32 mouse cellular contexts compared by ENCODE assay signal in the genomic region with DNA sequence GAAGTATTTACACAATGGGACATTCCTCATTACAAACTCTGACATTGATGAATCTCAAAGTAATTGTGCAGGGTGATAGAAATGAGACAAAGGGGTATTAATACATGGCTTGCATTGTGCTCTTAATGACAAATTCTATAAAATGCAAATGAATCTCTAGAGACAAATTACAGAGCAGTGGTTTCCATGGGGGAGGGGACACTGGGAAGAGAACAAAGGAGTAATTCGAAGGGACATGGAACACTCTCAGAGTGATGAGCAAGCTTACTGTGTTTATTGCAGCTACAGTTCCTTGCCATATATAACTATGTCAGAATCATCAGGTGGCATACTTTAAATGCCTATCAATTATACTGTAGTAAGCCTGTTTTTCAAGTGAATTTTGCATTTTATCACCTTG.
DNase-seq lines count a peak whose midpoint lies in the region; ATAC-seq and TF ChIP-seq lines count a peak whose summit lies in the region.
"Had no signal": no experiment of that assay in that cellular context is flagged by ENCODE, and none has a peak within 500 bp of the region (broad histone marks: within the 10 kb centered on the region; RNA-seq: fewer than 3 reads in every experiment).

No protein-coding gene starts in this region.

- peak; percentile 56; the same call in 1 of the 2 replicates for ATAC-seq in forebrain, postnatal 0 days
- no peak for ATAC-seq in neural tube, embryonic 11.5 days (ENCODE audit: insufficient read depth, low FRiP score, low TSS enrichment)
- no peak for ATAC-seq in neural tube, embryonic 15.5 days (ENCODE audit: low FRiP score)
- ATAC-seq in neural tube, embryonic 13.5 days (ENCODE audit: low read depth): peak; percentile 87
- ATAC-seq: intestine, embryonic 16.5 days; lung, postnatal 0 days; midbrain, embryonic 13.5 days had no signal

- H3K27ac ChIP-seq in forebrain, postnatal 0 days (ENCODE audit: low read depth, low read length): no peak overlapping the region
- H3K27ac ChIP-seq in forebrain, embryonic 10.5 days: no peak overlapping the region
- no peak overlapping the region for H3K27ac ChIP-seq in neural tube, embryonic 11.5 days (ENCODE audit: low read depth, low read length)
- H3K27ac ChIP-seq in neural tube, embryonic 15.5 days (replicated peaks): no peak overlapping the region
- H3K27ac ChIP-seq in neural tube, embryonic 13.5 days (replicated peaks): no peak overlapping the region
- H3K27ac ChIP-seq: forebrain, embryonic 12.5 days; heart, embryonic 10.5 days; heart, embryonic 15.5 days; kidney, postnatal 0 days; limb, embryonic 10.5 days; limb, embryonic 15.5 days; liver, embryonic 13.5 days; midbrain, embryonic 13.5 days; stomach, postnatal 0 days had no signal

- no peaks in the 10 kb centered on the region for H3K9me3 ChIP-seq in forebrain, postnatal 0 days (ENCODE audit: low read length)
- no peaks in the 10 kb centered on the region for H3K9me3 ChIP-seq in forebrain, embryonic 10.5 days
- H3K9me3 ChIP-seq in neural tube, embryonic 11.5 days (ENCODE audit: control insufficient read depth, low read length): no peaks in the 10 kb centered on the region
- no peaks in the 10 kb centered on the region for H3K9me3 ChIP-seq in neural tube, embryonic 15.5 days (replicated peaks)
- H3K9me3 ChIP-seq in neural tube, embryonic 13.5 days: no peaks in the 10 kb centered on the region
- H3K9me3 ChIP-seq: forebrain, embryonic 12.5 days; heart, embryonic 10.5 days; heart, embryonic 15.5 days; limb, embryonic 10.5 days; limb, embryonic 15.5 days; liver, embryonic 13.5 days; megakaryocyte, embryonic 14.5 days; midbrain, embryonic 13.5 days had no signal

- peaks cover 5% of the 10 kb centered on the region; the same call in 1 of the 2 replicates for H3K4me1 ChIP-seq in forebrain, postnatal 0 days (ENCODE audit: insufficient read depth)
- no peaks in the 10 kb centered on the region for H3K4me1 ChIP-seq in forebrain, embryonic 10.5 days
- H3K4me1 ChIP-seq in neural tube, embryonic 11.5 days (ENCODE audit: control insufficient read depth, insufficient read depth, low read length): no peaks in the 10 kb centered on the region
- H3K4me1 ChIP-seq in neural tube, embryonic 15.5 days: no peaks in the 10 kb centered on the region
- H3K4me1 ChIP-seq in neural tube, embryonic 13.5 days (replicated peaks): 0 out of 2 replicates have a peak, but pooled peaks cover 3% of the 10 kb centered on the region
- H3K4me1 ChIP-seq: forebrain, embryonic 12.5 days; heart, embryonic 10.5 days; heart, embryonic 15.5 days; limb, embryonic 10.5 days; limb, embryonic 15.5 days; liver, embryonic 13.5 days; megakaryocyte, embryonic 14.5 days; midbrain, embryonic 13.5 days had no signal

- TF ChIP-seq CTCF in forebrain, postnatal 0 days (IDR thresholded peaks at IDR 0.05; ENCODE audit: low read depth): no peak

- 29% methylated on average over 1 of the region's 1 CpGs for WGBS in forebrain, postnatal 0 days
- WGBS in forebrain, embryonic 10.5 days: 76% methylated on average over 1 of the region's 1 CpGs
- WGBS in neural tube, embryonic 11.5 days: 26% methylated on average over 1 of the region's 1 CpGs
- WGBS in neural tube, embryonic 15.5 days: 5% methylated on average over 1 of the region's 1 CpGs
- WGBS in neural tube, embryonic 13.5 days: 2% methylated on average over 1 of the region's 1 CpGs

- no peaks in the 10 kb centered on the region for H3K36me3 ChIP-seq in forebrain, postnatal 0 days (ENCODE audit: insufficient read depth)
- no peaks in the 10 kb centered on the region for H3K36me3 ChIP-seq in forebrain, embryonic 10.5 days (replicated peaks)
- no peaks in the 10 kb centered on the region for H3K36me3 ChIP-seq in neural tube, embryonic 11.5 days (ENCODE audit: control insufficient read depth, insufficient read depth, low read length)
- no peaks in the 10 kb centered on the region for H3K36me3 ChIP-seq in neural tube, embryonic 15.5 days
- H3K36me3 ChIP-seq in neural tube, embryonic 13.5 days: no peaks in the 10 kb centered on the region
- H3K36me3 ChIP-seq: forebrain, embryonic 12.5 days; heart, embryonic 10.5 days; heart, embryonic 15.5 days; limb, embryonic 10.5 days; limb, embryonic 15.5 days; liver, embryonic 13.5 days; midbrain, embryonic 13.5 days had no signal

- no peak overlapping the region for H3K4me2 ChIP-seq in forebrain, postnatal 0 days (ENCODE audit: low read depth)
- H3K4me2 ChIP-seq in neural tube, embryonic 11.5 days (ENCODE audit: low read depth): no peak overlapping the region
- H3K4me2 ChIP-seq in neural tube, embryonic 15.5 days: no peak overlapping the region
- H3K4me2 ChIP-seq in neural tube, embryonic 13.5 days: no peak overlapping the region
- H3K4me2 ChIP-seq: forebrain, embryonic 12.5 days; heart, embryonic 15.5 days; limb, embryonic 15.5 days; liver, embryonic 13.5 days; midbrain, embryonic 13.5 days had no signal

- H3K4me3 ChIP-seq in forebrain, postnatal 0 days (ENCODE audit: low read depth, low read length): no peak overlapping the region
- H3K4me3 ChIP-seq in forebrain, embryonic 10.5 days: no peak overlapping the region
- no peak overlapping the region for H3K4me3 ChIP-seq in neural tube, embryonic 11.5 days (ENCODE audit: low read depth, low read length)
- no peak overlapping the region for H3K4me3 ChIP-seq in neural tube, embryonic 15.5 days (replicated peaks)
- no peak overlapping the region for H3K4me3 ChIP-seq in neural tube, embryonic 13.5 days
- H3K4me3 ChIP-seq: erythroblast, embryonic 14.5 days; forebrain, embryonic 12.5 days; heart, embryonic 10.5 days; heart, embryonic 15.5 days; limb, embryonic 10.5 days; limb, embryonic 15.5 days; liver, embryonic 13.5 days; megakaryocyte, embryonic 14.5 days; midbrain, embryonic 13.5 days had no signal

- H3K27me3 ChIP-seq in forebrain, postnatal 0 days (ENCODE audit: insufficient read depth, low read length): no peaks in the 10 kb centered on the region
- no peaks in the 10 kb centered on the region for H3K27me3 ChIP-seq in forebrain, embryonic 10.5 days (ENCODE audit: poor library complexity, severe bottlenecking)
- H3K27me3 ChIP-seq in neural tube, embryonic 11.5 days (ENCODE audit: control insufficient read depth, insufficient read depth, low read length): no peaks in the 10 kb centered on the region
- H3K27me3 ChIP-seq in neural tube, embryonic 15.5 days (replicated peaks): no peaks in the 10 kb centered on the region
- no peaks in the 10 kb centered on the region for H3K27me3 ChIP-seq in neural tube, embryonic 13.5 days
- H3K27me3 ChIP-seq: forebrain, embryonic 12.5 days; heart, embryonic 15.5 days; limb, embryonic 15.5 days; liver, embryonic 13.5 days; megakaryocyte, embryonic 14.5 days; midbrain, embryonic 13.5 days had no signal

- peak; percentile 33 for DNase-seq in forebrain, postnatal 0 days
- no peak for DNase-seq in forebrain, embryonic 10.5 days (ENCODE audit: extremely low spot score, low spot score)
- peak; percentile 29 for DNase-seq in neural tube, embryonic 11.5 days (ENCODE audit: low spot score)
- DNase-seq in frontal cortex, postnatal 14 days (ENCODE audit: low spot score in 2 of 2): no peak
- no peak for DNase-seq in left cerebral cortex, postnatal 4 days
- DNase-seq: adrenal gland, postnatal 25 days; cerebellum, adult 2 months; cerebellum, postnatal 14 days; gastrocnemius, postnatal 25 days; heart, postnatal 36 days; kidney, adult 8-10 months; kidney, postnatal 4 days; liver, embryonic 13.5 days; lung, adult 18-20 months; lung, postnatal 4 days; right cerebral cortex, postnatal 4 days; thymus, adult 2 months; thymus, postnatal 36 days had no signal

- no peak overlapping the region for H3K9ac ChIP-seq in forebrain, postnatal 0 days
- no peak overlapping the region for H3K9ac ChIP-seq in neural tube, embryonic 11.5 days (ENCODE audit: low read length)
- no peak overlapping the region for H3K9ac ChIP-seq in neural tube, embryonic 15.5 days (replicated peaks)
- H3K9ac ChIP-seq in neural tube, embryonic 13.5 days: no peak overlapping the region
- H3K9ac ChIP-seq: forebrain, embryonic 12.5 days; heart, embryonic 15.5 days; limb, embryonic 15.5 days; liver, embryonic 13.5 days; midbrain, embryonic 13.5 days had no signal

- intact Hi-C loops in left cerebral cortex, postnatal 4 days (cut with DNase I): no loop called here

Comparison
In these comparisons a context has a peak if more than half of its experiments do, and no peak if none do; other contexts are left out.
1. ATAC-seq: peak in forebrain, postnatal 0 days (single experiment) and neural tube, embryonic 13.5 days (single experiment); none in neural tube, embryonic 11.5 days (single experiment) and neural tube, embryonic 15.5 days (single experiment).
2. DNase-seq: peak in forebrain, postnatal 0 days (single experiment) and neural tube, embryonic 11.5 days (single experiment); none in forebrain, embryonic 10.5 days (single experiment), frontal cortex, postnatal 14 days (0 of 2) and left cerebral cortex, postnatal 4 days (single experiment).